Mouse (Mus musculus) limb, embryonic 14.5 days (tissue): ENCODE data around the gene Fam187b. TPM values are rescaled to one million over a fixed set of nuclear protein-coding genes. Genes with fewer than 3 reads are reported as not detected.
A peak's percentile ranks its signal among the peaks of the same experiment; 100 is the strongest.

ENCODE experiments used
- ATAC-seq: fragments of 200-750 bp; cut with Nextera tagmentation; 2 replicates; pipeline ENCODE4 v1.8.0; 2017; ENCODE audit warnings: low read depth, moderate number of reproducible peaks, moderate TSS enrichment; ENCODE audit not compliant: low FRiP score
- DNase-seq: peaks from one replicate; pipeline ENCODE4 v3.0.0-alpha.2; 2015; ENCODE audit warnings: low spot score
- H3K27ac ChIP-seq: fragments of 300-500 bp; sonication (generic); replicated peaks from 2 replicates; pipeline ENCODE4 v1.5.1; 2014; ENCODE audit warnings: low read depth, mild to moderate bottlenecking, low read length, moderate library complexity, mixed read lengths
- H3K27me3 ChIP-seq: fragments of 300-500 bp; sonication (generic); 2 replicates; pipeline ENCODE4 v1.6.1; 2014; ENCODE audit warnings: low read length, mixed read lengths; ENCODE audit not compliant: control insufficient read depth, insufficient read depth
- H3K36me3 ChIP-seq: fragments of 300-500 bp; sonication (generic); 2 replicates; pipeline ENCODE4 v1.6.1; 2014; ENCODE audit warnings: mild to moderate bottlenecking, low read length, moderate library complexity, mixed read lengths; ENCODE audit not compliant: control insufficient read depth, insufficient read depth
- H3K4me1 ChIP-seq: fragments of 300-500 bp; sonication (generic); 2 replicates; pipeline ENCODE4 v1.6.1; 2014; ENCODE audit warnings: antibody characterized with exemption, low read length, mixed read lengths; ENCODE audit not compliant: control insufficient read depth, insufficient read depth
- H3K4me2 ChIP-seq: fragments of 300-500 bp; sonication (generic); replicated peaks from 2 replicates; pipeline ENCODE4 v1.6.1; 2014; ENCODE audit warnings: low read depth, mild to moderate bottlenecking, low read length, moderate library complexity; ENCODE audit not compliant: severe bottlenecking
- H3K4me3 ChIP-seq: fragments of 300-500 bp; sonication (generic); replicated peaks from 2 replicates; pipeline ENCODE4 v1.5.1; 2014; ENCODE audit warnings: low read length
- H3K9ac ChIP-seq: fragments of 300-500 bp; sonication (generic); 2 replicates; pipeline ENCODE4 v1.6.1; 2014; ENCODE audit warnings: mild to moderate bottlenecking, low read depth, low read length, moderate library complexity; ENCODE audit not compliant: severe bottlenecking
- H3K9me3 ChIP-seq: fragments of 300-500 bp; sonication (generic); 2 replicates; pipeline ENCODE4 v1.6.1; 2016; ENCODE audit warnings: low read length; ENCODE audit not compliant: control insufficient read depth
- POLR2A ChIP-seq: fragments of 200-500 bp; IDR thresholded peaks from 2 replicates; pipeline ENCODE4 v1.8.0; 2012; ENCODE audit warnings: inconsistent platforms, mild to moderate bottlenecking, moderate library complexity, borderline replicate concordance; ENCODE audit not compliant: insufficient read depth, insufficient read length; ENCODE audit errors: extremely low read depth
- WGBS: fragments of 180-500 bp; shearing (Covaris S2); extraction: QIAGEN DNeasy Blood & Tissue Kit; methylation state at CpG from one replicate; pipeline ENCODE4 v1.1.7; 2014; 5-methylcytosine and 5-hydroxymethylcytosine counted together
- polyA plus RNA-seq, 2 experiments: library from polyadenylated mRNA; depleted of rRNA in 1 of 2; stranded (reverse) in 1 of 2; unstranded in 1 of 2; fragments of >200 nt; fragmentation: Nextera tagmentation in 1 of 2; extraction: Ambion mirVana in 1 of 2; gene quantifications; 2 replicates each; pipeline versions ENCODE4 v1.2.1 to v1.2.3; 2012 to 2014

The Fam187b gene
- polyA plus RNA-seq, 2 experiments = 1.1 to 1.4 TPM

GRCm38 (mm10) chr7:30956357-30956751 is 17.2 kb upstream of the Fam187b start:
- Histone ChIP-seq H3K36me3 (peaks cover 59% of the 10 kb centered on the region), H3K9me3 (no peaks in the 10 kb centered on the region), H3K4me1 (peaks cover 12% of the 10 kb centered on the region), H3K4me2 (peak overlapping the region; percentile 77), H3K4me3 (peak overlapping the region; percentile 96), H3K27ac (peak overlapping the region; percentile 97), H3K27me3 (no peaks in the 10 kb centered on the region), H3K9ac (peak overlapping the region; percentile 99)
- 2% methylated on average over 10 of the region's 49 CpGs for WGBS
- no peak for DNase-seq
- no peak for TF ChIP-seq POLR2A
- ATAC-seq = peak; percentile 35

GRCm38 (mm10) chr7:30956756-30957366 is 16.7 kb upstream of the Fam187b start, which contains the start of gene Usf2:
Usf2 (minus strand) TSS chr7:30956803.
- Histone ChIP-seq H3K27me3 (no peaks in the 10 kb centered on the region), H3K27ac (peak within 1 kb of the TSS; percentile 97), H3K9ac (peak within 1 kb of the TSS; percentile 99), H3K36me3 (peaks cover 54% of the 10 kb centered on the region), H3K4me3 (peak within 1 kb of the TSS; percentile 96), H3K4me2 (peak within 1 kb of the TSS; percentile 77), H3K9me3 (no peaks in the 10 kb centered on the region), H3K4me1 (peaks cover 12% of the 10 kb centered on the region)
- no peak; the same call in 1 of the 2 replicates for TF ChIP-seq POLR2A
- WGBS = under 1% methylated on average over 25 of the region's 82 CpGs
- DNase-seq (peak; percentile 76), ATAC-seq (peak; percentile 64)

GRCm38 (mm10) chr7:30957367-30957783 is 16.2 kb upstream of the Fam187b start:
- ATAC-seq (peak; percentile 68), DNase-seq (peak; percentile 86)
- TF ChIP-seq POLR2A = peak; percentile 43; the same call in 1 of the 2 replicates
- no peaks in the 10 kb centered on the region for H3K27me3 ChIP-seq
- H3K9ac ChIP-seq = peak overlapping the region; percentile 99
- peak overlapping the region; percentile 97 for H3K27ac ChIP-seq
- H3K4me3 ChIP-seq = peak overlapping the region; percentile 96
- H3K36me3 ChIP-seq = peaks cover 49% of the 10 kb centered on the region
- H3K9me3 ChIP-seq = no peaks in the 10 kb centered on the region
- under 1% methylated on average over 43 of the region's 43 CpGs for WGBS
- peak overlapping the region; percentile 63 for H3K4me2 ChIP-seq
- peaks cover 12% of the 10 kb centered on the region for H3K4me1 ChIP-seq

- no peak for TF ChIP-seq POLR2A
- no peak for ATAC-seq
- Histone ChIP-seq H3K27ac (peak overlapping the region; percentile 97; the same call in 1 of the 2 replicates), H3K9ac (peak overlapping the region; percentile 99), H3K4me1 (peaks cover 12% of the 10 kb centered on the region), H3K4me3 (peak overlapping the region; percentile 96), H3K36me3 (peaks cover 40% of the 10 kb centered on the region), H3K27me3 (no peaks in the 10 kb centered on the region), H3K9me3 (no peaks in the 10 kb centered on the region), H3K4me2 (peak overlapping the region; percentile 63)
- DNase-seq = no peak
- 73% methylated on average over 28 of the region's 28 CpGs for WGBS
Measured at GRCm38 (mm10) chr7:30958109-30958865, 15.3 kb upstream of the Fam187b start.

GRCm38 (mm10) chr7:30958866-30959487 is 14.6 kb upstream of the Fam187b start:
- ATAC-seq = no peak
- no peak for DNase-seq
- WGBS = 95% methylated on average over 9 of the region's 9 CpGs
- H3K4me1 ChIP-seq = peaks cover 12% of the 10 kb centered on the region
- H3K9ac ChIP-seq = no peak overlapping the region
- no peak overlapping the region for H3K4me3 ChIP-seq
- no peaks in the 10 kb centered on the region for H3K9me3 ChIP-seq
- H3K27ac ChIP-seq = no peak overlapping the region
- no peak overlapping the region for H3K4me2 ChIP-seq
- H3K36me3 ChIP-seq = peaks cover 33% of the 10 kb centered on the region
- no peaks in the 10 kb centered on the region for H3K27me3 ChIP-seq
- no peak for TF ChIP-seq POLR2A
